Mouse (Mus musculus) heart, embryonic 14.5 days (tissue): Measurements from ENCODE around the gene Gemin5. TPM values are rescaled to one million over a fixed set of nuclear protein-coding genes. Genes with fewer than 3 reads are reported as not detected.
"Not testable (repeated sequence)": the region's sequence is repeated elsewhere in the genome, so short reads cannot be mapped to it uniquely, and the experiment has no call there.

Experiments used
- ATAC-seq: fragments of 200-750 bp; cut with Nextera tagmentation; 2 replicates; pipeline ENCODE4 v1.8.0; 2017; ENCODE audit warnings: low read depth, moderate TSS enrichment; ENCODE audit not compliant: insufficient number of reproducible peaks, insufficient read depth, low FRiP score
- H3K27ac ChIP-seq, 2 experiments: fragments of 200-500 bp in 1 of 2; fragments of 300-500 bp in 1 of 2; sonication (generic) in 1 of 2; replicated peaks in 1 of 2; 2 replicates each; pipeline ENCODE4 v1.5.1; 2012 to 2014; ENCODE audit warnings: low read depth in 2 of 2, low read length in 2 of 2, control low read depth in 1 of 2, mild to moderate bottlenecking in 1 of 2, mixed read lengths in 1 of 2; ENCODE audit not compliant: control insufficient read depth in 1 of 2, insufficient read depth in 1 of 2
- H3K27me3 ChIP-seq: fragments of 300-500 bp; sonication (generic); 2 replicates; pipeline ENCODE4 v1.6.1; 2014; ENCODE audit warnings: mild to moderate bottlenecking, low read length, control low read depth; ENCODE audit not compliant: control insufficient read depth, insufficient read depth
- H3K36me3 ChIP-seq: fragments of 300-500 bp; sonication (generic); 2 replicates; pipeline ENCODE4 v1.6.1; 2014; ENCODE audit warnings: mild to moderate bottlenecking, control low read depth, low read length, mixed read lengths; ENCODE audit not compliant: control insufficient read depth, insufficient read depth
- H3K4me1 ChIP-seq, 2 experiments: fragments of 200-500 bp in 1 of 2; fragments of 300-500 bp in 1 of 2; sonication (generic) in 1 of 2; 2 replicates each; pipeline ENCODE4 v1.6.1; 2012 to 2014; ENCODE audit warnings: low read length in 2 of 2, control low read depth in 1 of 2, mixed read lengths in 1 of 2; ENCODE audit not compliant: control insufficient read depth in 2 of 2, insufficient read depth in 2 of 2
- H3K4me2 ChIP-seq: fragments of 300-500 bp; sonication (generic); 2 replicates; pipeline ENCODE4 v1.6.1; 2014; ENCODE audit warnings: mild to moderate bottlenecking, low read length
- H3K4me3 ChIP-seq, 2 experiments: fragments of 200-500 bp in 1 of 2; fragments of 300-500 bp in 1 of 2; sonication (generic) in 1 of 2; 2 replicates each; pipeline ENCODE4 v1.5.1; 2012 to 2014; ENCODE audit warnings: low read length in 2 of 2, mild to moderate bottlenecking in 2 of 2, control low read depth in 1 of 2, low read depth in 1 of 2, moderate library complexity in 1 of 2; ENCODE audit not compliant: control insufficient read depth in 1 of 2, insufficient read depth in 1 of 2
- H3K9ac ChIP-seq: fragments of 300-500 bp; sonication (generic); 2 replicates; pipeline ENCODE4 v1.6.1; 2014; ENCODE audit warnings: mild to moderate bottlenecking, low read length
- H3K9me3 ChIP-seq: fragments of 300-500 bp; sonication (generic); 2 replicates; pipeline ENCODE4 v1.6.1; 2016; ENCODE audit warnings: low read length, control low read depth; ENCODE audit not compliant: control insufficient read depth
- WGBS: fragments of 180-500 bp; shearing (Covaris S2); extraction: QIAGEN DNeasy Blood & Tissue Kit; methylation state at CpG from one replicate; pipeline ENCODE4 v1.1.7; 2014; 5-methylcytosine and 5-hydroxymethylcytosine counted together
- polyA plus RNA-seq: library from polyadenylated mRNA; unstranded; fragments of >200 nt; fragmentation: Nextera tagmentation; extraction: Ambion mirVana; gene quantifications from 2 replicates; pipeline ENCODE4 v1.2.1, GENCODE M21; 2014

The Gemin5 gene
- polyA plus RNA-seq, 1 experiment from 2014 or later = 14.1 TPM

- H3K4me3 ChIP-seq = no peak overlapping the region
- no peak for ATAC-seq
- WGBS = 14% methylated on average over 9 of the region's 9 CpGs
- peak overlapping the region; percentile 35 for H3K4me2 ChIP-seq
- no peaks in the 10 kb centered on the region for H3K27me3 ChIP-seq
- H3K4me1 ChIP-seq = peaks cover 7 to 17% of the 10 kb centered on the region in 2 experiments
- peak overlapping the region; percentile 14 to 33; a peak in 2 of 4 replicates for H3K27ac ChIP-seq
- no peaks in the 10 kb centered on the region for H3K9me3 ChIP-seq
- H3K9ac ChIP-seq = peak overlapping the region; percentile 56; the same call in 1 of the 2 replicates
- H3K36me3 ChIP-seq = no peaks in the 10 kb centered on the region
These were observed 42.8 kb upstream of the Gemin5 start for GRCm38 (mm10) chr11:58211062-58211681.

GRCm38 (mm10) chr11:58210321-58210886 is 42.1 kb upstream of the Gemin5 start:
- no peak for ATAC-seq
- Histone ChIP-seq H3K9me3 (no peaks in the 10 kb centered on the region), H3K4me3 (no peak overlapping the region), H3K27ac (no peak overlapping the region), H3K27me3 (no peaks in the 10 kb centered on the region), H3K9ac (no peak overlapping the region), H3K36me3 (no peaks in the 10 kb centered on the region), H3K4me1 (peaks cover 7 to 16% of the 10 kb centered on the region in 2 experiments), H3K4me2 (no peak overlapping the region)
- 80% methylated on average over 1 of the region's 1 CpGs for WGBS

- Histone ChIP-seq H3K4me1 (peaks cover 5 to 18% of the 10 kb centered on the region in 2 experiments), H3K4me2 (no peak overlapping the region), H3K9me3 (no peaks in the 10 kb centered on the region), H3K4me3 (no peak overlapping the region), H3K9ac (no peak overlapping the region), H3K36me3 (no peaks in the 10 kb centered on the region), H3K27me3 (no peaks in the 10 kb centered on the region), H3K27ac (no peak overlapping the region)
- no peak for ATAC-seq
- WGBS = 83% methylated on average over 12 of the region's 12 CpGs
These were observed 32.7 kb upstream of the Gemin5 start for GRCm38 (mm10) chr11:58201052-58201451.

DNA sequence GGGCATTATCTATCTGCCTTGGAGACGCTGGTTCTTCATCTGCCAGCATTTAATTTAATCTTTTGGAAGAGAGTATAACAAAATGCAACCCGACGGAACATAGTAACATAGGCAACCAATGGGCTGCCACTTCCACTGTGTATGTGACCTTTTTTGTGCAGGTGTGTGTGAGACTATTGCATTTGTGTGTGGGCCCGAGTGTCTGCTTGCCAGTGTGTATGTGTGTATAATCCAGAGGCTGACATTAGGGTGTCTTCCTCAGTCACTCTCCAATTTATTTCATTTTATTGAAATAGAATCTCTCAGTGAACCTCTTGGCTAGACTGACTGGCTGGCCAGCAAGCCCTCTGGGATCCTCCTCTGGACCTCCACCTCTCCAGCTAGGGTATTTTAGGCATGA is 31.9 kb upstream of the Gemin5 start:
- WGBS = 90% methylated on average over 4 of the region's 4 CpGs
- peaks cover 5 to 18% of the 10 kb centered on the region in 2 experiments for H3K4me1 ChIP-seq
- no peaks in the 10 kb centered on the region for H3K9me3 ChIP-seq
- peak overlapping the region; percentile 76 for H3K4me2 ChIP-seq
- no peak for ATAC-seq
- no peak overlapping the region for H3K9ac ChIP-seq
- no peak overlapping the region for H3K27ac ChIP-seq
- no peak overlapping the region for H3K4me3 ChIP-seq
- H3K36me3 ChIP-seq = no peaks in the 10 kb centered on the region
- H3K27me3 ChIP-seq = no peaks in the 10 kb centered on the region

DNA sequence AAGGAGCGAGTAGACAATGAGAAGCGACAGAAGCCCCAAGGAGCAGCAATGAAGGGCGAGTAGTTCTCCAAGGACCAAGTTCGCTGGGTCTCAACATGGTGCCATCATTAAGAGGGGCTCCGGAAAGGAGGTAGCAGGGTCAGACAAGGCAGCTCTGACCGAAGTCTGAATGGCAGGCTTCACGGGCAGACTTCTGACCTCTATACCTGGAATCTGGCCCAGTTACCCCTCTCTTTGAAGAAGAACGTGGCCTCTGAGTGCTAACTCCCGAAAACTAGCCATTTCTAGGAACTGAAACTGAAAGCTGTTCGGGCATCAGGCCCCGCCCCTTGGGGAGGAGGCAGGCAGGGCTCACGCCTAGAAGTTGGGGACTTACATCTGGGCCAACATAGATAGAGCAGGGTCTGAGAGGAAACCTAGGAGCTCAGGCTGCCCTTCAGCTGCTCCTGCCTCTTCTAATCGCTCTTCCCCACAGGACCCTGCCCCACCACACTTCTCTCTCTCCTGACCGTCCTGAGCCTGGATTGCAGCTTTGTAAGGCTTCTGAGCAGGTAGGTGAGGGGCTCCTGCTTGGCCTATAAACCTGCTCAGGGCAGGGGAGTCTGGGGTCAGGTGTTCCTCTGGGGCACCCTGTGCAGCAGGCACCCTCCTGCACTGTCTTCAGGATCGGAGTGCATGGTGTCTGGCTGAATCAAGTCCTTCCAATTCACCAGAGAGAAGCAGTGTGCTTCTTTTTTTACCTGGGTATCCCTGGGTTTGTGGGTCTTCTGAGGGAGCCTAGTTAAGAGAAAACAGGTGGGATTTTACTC is 31.1 kb upstream of the Gemin5 start, which contains the start of the genes Igtp and Irgm2:
Igtp (plus strand) TSS at position 328 of the 809 bp plus-strand sequence.
Irgm2 (plus strand) TSS at position 390 of the 809 bp plus-strand sequence.
- H3K27me3 ChIP-seq, H3K9me3 ChIP-seq, H3K36me3 ChIP-seq: not testable (repeated sequence)
- ATAC-seq = peak; percentile 70
- peak within 1 kb of the TSS; percentile 67 to 70 for H3K4me3 ChIP-seq
- H3K4me2 ChIP-seq = peak within 1 kb of the TSS; percentile 76
- peak within 1 kb of the TSS; percentile 84 for H3K9ac ChIP-seq
- peaks cover 5 to 18% of the 10 kb centered on the region in 2 experiments for H3K4me1 ChIP-seq
- peak within 1 kb of the TSS; percentile 17 to 55 for H3K27ac ChIP-seq
- 6% methylated on average over 14 of the region's 15 CpGs for WGBS

- Histone ChIP-seq H3K9me3 (no peaks in the 10 kb centered on the region), H3K9ac (peak overlapping the region; percentile 84; the same call in 1 of the 2 replicates), H3K27ac (no peak overlapping the region), H3K27me3 (no peaks in the 10 kb centered on the region), H3K4me3 (peak overlapping the region in 1 of 2 experiments; percentile 70; a peak in 2 of 4 replicates), H3K36me3 (no peaks in the 10 kb centered on the region), H3K4me2 (peak overlapping the region; percentile 76), H3K4me1 (peaks cover 9 to 24% of the 10 kb centered on the region in 2 experiments)
- WGBS = 81% methylated on average over 4 of the region's 4 CpGs
- no peak for ATAC-seq
These were observed 30.3 kb upstream of the Gemin5 start for GRCm38 (mm10) chr11:58198663-58199062.

DNA sequence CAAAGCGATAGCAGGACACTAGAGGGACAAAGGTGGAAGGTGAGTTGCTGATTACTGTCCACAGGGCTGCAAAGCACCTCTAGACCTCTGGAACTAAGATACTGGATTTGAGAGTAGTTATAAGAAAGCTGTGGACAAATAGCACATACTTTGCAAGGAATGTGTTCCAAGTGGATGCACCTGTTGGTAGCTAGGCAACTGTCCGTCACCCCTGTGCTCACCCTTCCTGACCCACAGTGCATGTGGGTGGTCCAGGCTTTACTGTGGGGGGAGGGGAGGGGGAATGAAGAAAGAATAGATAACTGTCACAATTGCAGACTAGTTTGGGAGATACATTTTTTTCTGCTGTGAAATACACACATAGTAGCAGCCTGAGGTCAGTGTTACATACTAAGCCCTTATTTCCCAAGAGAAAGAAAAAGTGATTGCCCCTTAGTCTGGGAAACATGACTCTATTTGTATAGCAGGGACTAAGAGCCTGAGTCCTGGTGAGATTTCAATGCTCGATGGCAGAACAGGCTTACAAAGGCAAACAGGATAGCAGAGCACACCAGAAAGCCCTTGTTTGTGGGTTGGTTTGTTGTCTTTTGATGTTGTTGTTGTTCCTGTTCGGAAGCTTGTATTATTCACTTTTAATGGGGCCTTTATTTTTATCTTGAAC is 25.7 kb upstream of the Gemin5 start:
- no peak for ATAC-seq
- 41% methylated on average over 4 of the region's 4 CpGs for WGBS
- peaks cover 9 to 25% of the 10 kb centered on the region in 2 experiments for H3K4me1 ChIP-seq
- no peak overlapping the region for H3K4me3 ChIP-seq
- H3K36me3 ChIP-seq = no peaks in the 10 kb centered on the region
- no peaks in the 10 kb centered on the region for H3K27me3 ChIP-seq
- H3K4me2 ChIP-seq = peak overlapping the region; percentile 43
- H3K9ac ChIP-seq = no peak overlapping the region
- H3K9me3 ChIP-seq = no peaks in the 10 kb centered on the region
- H3K27ac ChIP-seq = peak overlapping the region; percentile 54 to 70
